Mouse (Mus musculus): ENCODE measurements around the gene Evl. TPM values are rescaled to one million over a fixed set of nuclear protein-coding genes. Genes with fewer than 3 reads are reported as not detected.

Evl gene
- total RNA-seq, 1 experiment, result 36.4 TPM

GRCm38 (mm10) chr12:108592866-108593265 lies 38.3 kb downstream of the Evl start:
- Histone ChIP-seq H3K4me3 (ENCODE audit: insufficient read depth in 1 of 2, low read depth in 1 of 2, low read length in 2 of 2, poor library complexity in 1 of 2, severe bottlenecking in 1 of 2) (no peak overlapping the region), H3K4me1 (ENCODE audit: control insufficient read depth in 2 of 2, insufficient read depth in 2 of 2, low read length in 2 of 2, poor library complexity in 1 of 2) (no peaks in the 10 kb centered on the region), H3K9ac (ENCODE audit: insufficient read depth, low read depth, low read length, poor library complexity, severe bottlenecking) (no peak overlapping the region), H3K9me3 (ENCODE audit: control insufficient read depth, insufficient read depth, low read depth, low read length) (no peaks in the 10 kb centered on the region), H3K36me3 (ENCODE audit: control insufficient read depth, insufficient read depth, low read length, poor library complexity, severe bottlenecking) (no peaks in the 10 kb centered on the region), H3K27ac (ENCODE audit: insufficient read depth, low read depth, low read length, poor library complexity, severe bottlenecking) (no peak overlapping the region)
- no peak for DNase-seq (ENCODE audit: low read depth, low spot score)
- in situ Hi-C loops (cut with MboI; ENCODE audit: low sequenced_read_pairs in 2 of 2, unreplicated experiment in 2 of 2), result no loop called here
- TF ChIP-seq CHD2 (IDR thresholded peaks at IDR 0.05; ENCODE audit: low read depth, low read length) (no peak), MAFK (IDR thresholded peaks at IDR 0.05; ENCODE audit: insufficient read depth, low read depth, low read length) (no peak), ZC3H11A (IDR thresholded peaks at IDR 0.05; ENCODE audit: borderline replicate concordance, low read depth, low read length) (no peak), ZNF384 (IDR thresholded peaks at IDR 0.05; ENCODE audit: low read depth, low read length) (no peak), HCFC1 (IDR thresholded peaks at IDR 0.05; ENCODE audit: borderline replicate concordance, insufficient read depth, low read length) (no peak)

- Histone ChIP-seq H3K36me3 (ENCODE audit: control insufficient read depth, insufficient read depth, low read length, poor library complexity, severe bottlenecking) (no peaks in the 10 kb centered on the region), H3K4me1 (ENCODE audit: control insufficient read depth in 2 of 2, insufficient read depth in 2 of 2, low read length in 2 of 2, poor library complexity in 1 of 2) (peaks cover 4 to 8% of the 10 kb centered on the region in 2 experiments; a peak in 2 of 4 replicates), H3K9me3 (ENCODE audit: control insufficient read depth, insufficient read depth, low read depth, low read length) (no peaks in the 10 kb centered on the region), H3K9ac (ENCODE audit: insufficient read depth, low read depth, low read length, poor library complexity, severe bottlenecking) (no peak overlapping the region), H3K27ac (ENCODE audit: insufficient read depth, low read depth, low read length, poor library complexity, severe bottlenecking) (no peak overlapping the region; the same call in 1 of the 2 replicates), H3K4me3 (ENCODE audit: insufficient read depth in 1 of 2, low read depth in 1 of 2, low read length in 2 of 2, poor library complexity in 1 of 2, severe bottlenecking in 1 of 2) (no peak overlapping the region)
- no peak for DNase-seq (ENCODE audit: low read depth, low spot score)
- in situ Hi-C loops (cut with MboI; ENCODE audit: low sequenced_read_pairs in 2 of 2, unreplicated experiment in 2 of 2), result no loop called here
- no peak for TF ChIP-seq CHD2 (IDR thresholded peaks at IDR 0.05; ENCODE audit: low read depth, low read length)
- no peak for TF ChIP-seq MAFK (IDR thresholded peaks at IDR 0.05; ENCODE audit: insufficient read depth, low read depth, low read length)
- TF ChIP-seq ZC3H11A (IDR thresholded peaks at IDR 0.05; ENCODE audit: borderline replicate concordance, low read depth, low read length), result no peak
- TF ChIP-seq ZNF384 (IDR thresholded peaks at IDR 0.05; ENCODE audit: low read depth, low read length), result no peak
- no peak for TF ChIP-seq HCFC1 (IDR thresholded peaks at IDR 0.05; ENCODE audit: borderline replicate concordance, insufficient read depth, low read length)
Observed at GRCm38 (mm10) chr12:108600864-108601263, 46.3 kb downstream of the Evl start.

GRCm38 (mm10) chr12:108601326-108601725 lies 46.8 kb downstream of the Evl start:
- no peak for TF ChIP-seq HCFC1 (IDR thresholded peaks at IDR 0.05; ENCODE audit: borderline replicate concordance, insufficient read depth, low read length)
- H3K9me3 ChIP-seq (ENCODE audit: control insufficient read depth, insufficient read depth, low read depth, low read length), result no peaks in the 10 kb centered on the region
- in situ Hi-C loops (cut with MboI; ENCODE audit: low sequenced_read_pairs in 2 of 2, unreplicated experiment in 2 of 2), result no loop called here
- H3K4me3 ChIP-seq (ENCODE audit: insufficient read depth in 1 of 2, low read depth in 1 of 2, low read length in 2 of 2, poor library complexity in 1 of 2, severe bottlenecking in 1 of 2), result no peak overlapping the region
- no peak for DNase-seq (ENCODE audit: low read depth, low spot score)
- no peak overlapping the region; the same call in 1 of the 2 replicates for H3K27ac ChIP-seq (ENCODE audit: insufficient read depth, low read depth, low read length, poor library complexity, severe bottlenecking)
- H3K9ac ChIP-seq (ENCODE audit: insufficient read depth, low read depth, low read length, poor library complexity, severe bottlenecking), result no peak overlapping the region
- peaks cover 4 to 8% of the 10 kb centered on the region in 2 experiments; a peak in 2 of 4 replicates for H3K4me1 ChIP-seq (ENCODE audit: control insufficient read depth in 2 of 2, insufficient read depth in 2 of 2, low read length in 2 of 2, poor library complexity in 1 of 2)
- no peaks in the 10 kb centered on the region for H3K36me3 ChIP-seq (ENCODE audit: control insufficient read depth, insufficient read depth, low read length, poor library complexity, severe bottlenecking)

- H3K4me3 ChIP-seq (ENCODE audit: insufficient read depth in 1 of 2, low read depth in 1 of 2, low read length in 2 of 2, poor library complexity in 1 of 2, severe bottlenecking in 1 of 2), result no peak overlapping the region
- H3K4me1 ChIP-seq (ENCODE audit: control insufficient read depth in 2 of 2, insufficient read depth in 2 of 2, low read length in 2 of 2, poor library complexity in 1 of 2), result peaks cover 4 to 8% of the 10 kb centered on the region in 2 experiments; a peak in 2 of 4 replicates
- peak; percentile 19 for DNase-seq (ENCODE audit: low read depth, low spot score)
- no peaks in the 10 kb centered on the region for H3K9me3 ChIP-seq (ENCODE audit: control insufficient read depth, insufficient read depth, low read depth, low read length)
- in situ Hi-C loops (cut with MboI; ENCODE audit: low sequenced_read_pairs in 2 of 2, unreplicated experiment in 2 of 2), result no loop called here
- no peak overlapping the region for H3K27ac ChIP-seq (ENCODE audit: insufficient read depth, low read depth, low read length, poor library complexity, severe bottlenecking)
- H3K9ac ChIP-seq (ENCODE audit: insufficient read depth, low read depth, low read length, poor library complexity, severe bottlenecking), result no peak overlapping the region
- TF ChIP-seq ZNF384 (IDR thresholded peaks at IDR 0.05; ENCODE audit: low read depth, low read length) (no peak), ZC3H11A (IDR thresholded peaks at IDR 0.05; ENCODE audit: borderline replicate concordance, low read depth, low read length) (no peak), CHD2 (IDR thresholded peaks at IDR 0.05; ENCODE audit: low read depth, low read length) (no peak), HCFC1 (IDR thresholded peaks at IDR 0.05; ENCODE audit: borderline replicate concordance, insufficient read depth, low read length) (no peak), MAFK (IDR thresholded peaks at IDR 0.05; ENCODE audit: insufficient read depth, low read depth, low read length) (no peak)
- H3K36me3 ChIP-seq (ENCODE audit: control insufficient read depth, insufficient read depth, low read length, poor library complexity, severe bottlenecking), result no peaks in the 10 kb centered on the region
Observed at GRCm38 (mm10) chr12:108604546-108604945, 50.0 kb downstream of the Evl start.
